Mouse (Mus musculus) splenic B cell, adult 2 months (primary cell): ENCODE data around the gene Arhgef3.

Experiments
- DNase-seq: peaks from one replicate; pipeline ENCODE4 v3.0.0-alpha.2; 2011; ENCODE audit warnings: low read depth, low spot score
- H3K27me3 ChIP-seq: 2 replicates; pipeline ENCODE4 v1.6.1; 2012; ENCODE audit warnings: mild to moderate bottlenecking, low read length, moderate library complexity, mixed read lengths; ENCODE audit not compliant: control insufficient read depth, poor library complexity, insufficient read depth, severe bottlenecking
- H3K36me3 ChIP-seq: 2 replicates; pipeline ENCODE4 v1.6.1; 2012; ENCODE audit warnings: mild to moderate bottlenecking, low read length, moderate library complexity, mixed read lengths; ENCODE audit not compliant: control insufficient read depth, poor library complexity, insufficient read depth, severe bottlenecking

The Arhgef3 gene

GRCm38 (mm10) chr14:27319386-27319785, 204.7 kb downstream of the Arhgef3 start:
- no peaks in the 10 kb centered on the region for H3K27me3 ChIP-seq
- DNase-seq: no peak

GRCm38 (mm10) chr14:27322041-27322440, 207.3 kb downstream of the Arhgef3 start:
- DNase-seq: no peak
- Histone ChIP-seq H3K36me3 (no peaks in the 10 kb centered on the region), H3K27me3 (no peaks in the 10 kb centered on the region)

More at GRCm38 (mm10) chr14:27319386-27319785, 204.7 kb downstream of the Arhgef3 start:
- H3K36me3 ChIP-seq: no peaks in the 10 kb centered on the region

DNA sequence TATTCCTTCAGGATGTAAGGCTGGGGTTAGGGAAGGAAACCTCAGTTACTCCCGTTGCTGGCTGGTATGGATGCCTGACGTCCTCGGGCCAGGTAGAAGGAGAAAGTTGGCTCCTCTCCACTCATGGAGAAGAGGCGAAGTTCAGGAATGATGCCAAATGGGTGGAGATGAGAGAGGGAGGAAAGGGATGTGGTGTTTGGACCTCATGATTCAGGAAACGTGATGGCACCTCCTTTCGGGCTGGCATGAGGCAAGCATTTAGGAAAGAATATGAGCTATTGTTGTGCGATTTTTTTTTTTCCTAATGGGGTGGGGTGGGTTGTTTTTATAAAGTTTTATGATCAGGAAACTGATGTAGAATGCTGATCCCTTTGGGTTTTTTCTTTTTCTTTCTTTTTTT, 210.0 kb downstream of the Arhgef3 start:
- no peak for DNase-seq
- no peaks in the 10 kb centered on the region for H3K27me3 ChIP-seq
- H3K36me3 ChIP-seq: no peaks in the 10 kb centered on the region

- no peaks in the 10 kb centered on the region for H3K27me3 ChIP-seq
- no peak for DNase-seq
- no peaks in the 10 kb centered on the region for H3K36me3 ChIP-seq
Observed at GRCm38 (mm10) chr14:27325537-27325936, 210.8 kb downstream of the Arhgef3 start.

DNA sequence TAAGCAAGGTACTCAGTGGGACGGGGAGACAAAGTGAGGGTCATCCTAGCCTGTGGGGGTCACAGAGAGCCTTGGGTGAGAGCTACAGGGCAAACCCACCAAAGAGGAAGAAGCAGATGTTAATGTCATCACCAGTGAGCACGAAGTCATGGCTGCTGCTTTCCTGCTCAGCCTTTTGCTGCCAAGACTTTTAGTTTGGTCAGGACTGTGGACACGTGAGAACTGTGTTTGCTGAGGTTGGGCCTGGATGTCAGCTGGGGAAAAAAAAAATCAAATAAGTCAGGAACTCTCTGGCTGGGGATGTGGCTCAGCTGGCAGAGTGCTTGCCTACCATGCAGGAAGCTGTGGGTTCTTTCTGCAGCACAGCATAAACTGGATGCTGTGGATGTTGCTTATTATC, 213.2 kb downstream of the Arhgef3 start:
- DNase-seq: no peak
- no peaks in the 10 kb centered on the region for H3K36me3 ChIP-seq
- H3K27me3 ChIP-seq: no peaks in the 10 kb centered on the region

- no peak for DNase-seq
- Histone ChIP-seq H3K36me3 (no peaks in the 10 kb centered on the region), H3K27me3 (no peaks in the 10 kb centered on the region)
Observed at GRCm38 (mm10) chr14:27328952-27329351, 214.3 kb downstream of the Arhgef3 start.

GRCm38 (mm10) chr14:27331490-27332035, 216.9 kb downstream of the Arhgef3 start:
- Histone ChIP-seq H3K27me3 (no peaks in the 10 kb centered on the region), H3K36me3 (no peaks in the 10 kb centered on the region)
- no peak for DNase-seq

GRCm38 (mm10) chr14:27332359-27332987, 217.8 kb downstream of the Arhgef3 start:
- Histone ChIP-seq H3K36me3 (no peaks in the 10 kb centered on the region), H3K27me3 (no peaks in the 10 kb centered on the region)
- no peak for DNase-seq

DNA sequence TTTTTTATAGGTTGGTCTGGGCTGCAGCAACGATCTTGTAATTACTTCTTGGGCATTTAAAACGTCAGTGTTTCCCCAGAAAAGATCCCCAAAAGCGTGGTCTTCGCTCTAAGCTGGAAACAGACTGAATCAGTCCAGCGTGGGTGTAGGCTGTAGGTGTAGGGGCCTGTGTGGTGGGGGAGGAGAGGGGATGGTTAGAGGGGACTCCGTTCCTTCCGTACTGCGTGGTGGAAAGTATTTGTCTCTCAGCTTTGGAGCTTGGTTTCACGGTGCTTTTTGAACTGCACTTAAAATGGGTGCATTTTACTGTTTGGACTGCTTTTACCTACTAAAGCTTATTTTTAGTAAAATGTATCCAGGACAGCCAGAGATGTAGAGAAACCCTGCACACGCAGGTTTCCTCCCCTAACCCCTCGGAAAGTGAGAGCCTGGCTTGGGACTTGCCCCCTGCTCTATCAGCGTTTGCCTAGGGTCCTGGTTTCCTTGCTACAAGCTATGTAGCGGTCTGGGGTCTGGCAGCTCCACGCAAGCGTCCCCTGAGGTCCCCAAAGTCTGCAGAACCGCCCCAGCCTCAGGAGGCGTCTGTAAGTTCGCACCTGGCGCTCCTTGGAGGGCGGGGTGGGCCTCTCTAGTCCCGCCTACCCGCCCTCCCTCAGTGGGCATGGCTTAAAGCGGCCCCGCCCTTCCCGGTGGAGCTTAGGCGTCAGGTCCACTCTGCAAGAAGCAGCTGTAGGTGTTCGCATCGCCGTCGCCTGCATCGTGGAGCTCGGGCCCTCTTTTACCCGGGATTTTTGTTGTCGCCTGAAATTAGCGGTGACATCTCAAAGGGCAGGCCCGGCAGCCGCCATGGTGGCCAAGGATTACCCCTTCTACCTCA, 220.9 kb downstream of the Arhgef3 start:
- peak; percentile 94 for DNase-seq
- no peaks in the 10 kb centered on the region for H3K27me3 ChIP-seq
- H3K36me3 ChIP-seq: no peaks in the 10 kb centered on the region; the same call in 1 of the 2 replicates

GRCm38 (mm10) chr14:27336208-27337114, 221.8 kb downstream of the Arhgef3 start:
- Histone ChIP-seq H3K36me3 (no peaks in the 10 kb centered on the region; the same call in 1 of the 2 replicates), H3K27me3 (no peaks in the 10 kb centered on the region)
- peak; percentile 58 for DNase-seq

DNA sequence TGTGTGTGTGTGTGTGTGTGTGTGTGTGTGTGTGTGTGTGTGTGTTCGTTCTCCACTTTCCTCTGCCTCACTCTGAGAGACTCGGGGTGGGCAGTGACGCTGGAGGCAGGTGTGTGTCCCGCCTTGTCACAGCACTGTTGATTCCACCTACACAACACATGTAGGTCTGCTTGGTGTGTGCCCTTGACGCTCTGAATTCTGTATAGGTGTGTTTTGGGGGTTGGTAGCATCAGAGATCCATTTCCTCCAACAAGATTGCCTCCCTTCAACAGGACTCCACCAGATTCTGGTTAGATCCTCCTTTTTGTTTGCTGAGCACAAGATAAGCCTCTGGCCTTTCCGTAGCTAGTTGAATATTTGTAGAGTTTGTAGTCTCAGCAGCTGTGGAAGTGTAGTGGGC, 222.5 kb downstream of the Arhgef3 start:
- peak; percentile 56 for DNase-seq
- no peaks in the 10 kb centered on the region for H3K27me3 ChIP-seq

GRCm38 (mm10) chr14:27338034-27338708, 223.5 kb downstream of the Arhgef3 start:
- DNase-seq: peak; percentile 85
- Histone ChIP-seq H3K36me3 (no peaks in the 10 kb centered on the region; the same call in 1 of the 2 replicates), H3K27me3 (no peaks in the 10 kb centered on the region)

More for the DNA sequence above, 222.5 kb downstream of the Arhgef3 start:
- no peaks in the 10 kb centered on the region; the same call in 1 of the 2 replicates for H3K36me3 ChIP-seq

DNA sequence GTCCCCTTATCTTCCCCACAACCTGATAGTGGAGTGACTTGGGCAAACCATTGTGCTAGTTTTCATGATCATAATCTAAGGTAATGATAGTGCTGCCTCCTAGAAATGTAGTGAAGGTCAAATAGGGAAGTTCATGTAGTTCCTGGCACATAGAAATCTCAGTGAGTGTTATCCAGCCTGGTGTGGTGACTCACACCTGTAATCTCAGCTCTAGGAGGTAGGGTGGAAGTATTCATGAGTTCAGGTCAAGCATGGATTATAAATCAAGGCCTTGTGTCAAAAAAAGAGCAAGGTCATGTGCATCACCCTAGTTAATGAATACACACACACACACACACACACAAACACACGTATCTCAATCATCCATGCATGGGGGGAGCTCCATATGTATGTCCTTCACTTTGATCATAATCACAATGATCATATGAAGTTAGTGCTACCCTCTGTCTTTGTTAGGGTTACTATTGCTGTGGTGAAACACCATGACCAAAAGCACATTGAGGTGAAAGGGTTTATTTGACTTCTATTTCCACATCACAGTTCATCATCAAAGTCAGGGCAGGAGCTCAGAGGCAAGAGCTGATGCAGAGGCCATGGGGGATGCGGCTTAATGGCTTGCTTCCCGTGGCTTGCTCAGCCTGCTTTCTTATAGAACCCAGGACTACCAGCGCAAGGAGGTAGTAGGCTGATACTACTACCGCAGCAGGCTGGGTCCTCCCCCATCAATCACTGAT, 226.2 kb downstream of the Arhgef3 start:
- no peaks in the 10 kb centered on the region for H3K27me3 ChIP-seq

More for the DNA sequence above, 226.2 kb downstream of the Arhgef3 start:
- DNase-seq: no peak
- H3K36me3 ChIP-seq: no peaks in the 10 kb centered on the region; the same call in 1 of the 2 replicates
